Mouse (Mus musculus) liver, postnatal 0 days (tissue): ENCODE results near the gene 1500009L16Rik. TPM values are rescaled to one million over a fixed set of nuclear protein-coding genes. Genes with fewer than 3 reads are reported as not detected.

Experiments used
- ATAC-seq: fragments of 200-750 bp; cut with Nextera tagmentation; 2 replicates; pipeline ENCODE4 v1.8.0; 2017; ENCODE audit warnings: mild to moderate bottlenecking, moderate library complexity
- DNase-seq: peaks from one replicate; pipeline ENCODE4 v3.0.0-alpha.2; 2016
- H3K27ac ChIP-seq: fragments of 300-500 bp; sonication (generic); 2 replicates; pipeline ENCODE4 v1.5.1; 2014; ENCODE audit warnings: antibody characterized with exemption, moderate library complexity, mild to moderate bottlenecking, low read depth
- H3K27me3 ChIP-seq: fragments of 300-500 bp; sonication (generic); 2 replicates; pipeline ENCODE4 v1.6.1; 2014; ENCODE audit warnings: low read length, control low read depth, mixed read lengths; ENCODE audit not compliant: insufficient read depth
- H3K36me3 ChIP-seq: fragments of 300-500 bp; sonication (generic); replicated peaks from 2 replicates; pipeline ENCODE4 v1.6.1; 2014; ENCODE audit warnings: mild to moderate bottlenecking, control low read depth, low read length, moderate library complexity, mixed read lengths; ENCODE audit not compliant: insufficient read depth
- H3K4me1 ChIP-seq: fragments of 300-500 bp; sonication (generic); 2 replicates; pipeline ENCODE4 v1.6.1; 2014; ENCODE audit warnings: antibody characterized with exemption, mild to moderate bottlenecking, control low read depth; ENCODE audit not compliant: insufficient read depth
- H3K4me2 ChIP-seq: fragments of 300-500 bp; sonication (generic); 2 replicates; pipeline ENCODE4 v1.6.1; 2014; ENCODE audit warnings: low read depth, mild to moderate bottlenecking, low read length, moderate library complexity, mixed read lengths
- H3K4me3 ChIP-seq: fragments of 300-500 bp; sonication (generic); 2 replicates; pipeline ENCODE4 v1.5.1; 2014; ENCODE audit warnings: low read depth, low read length
- H3K9ac ChIP-seq: fragments of 300-500 bp; sonication (generic); replicated peaks from 2 replicates; pipeline ENCODE4 v1.6.1; 2014; ENCODE audit warnings: mild to moderate bottlenecking, moderate library complexity
- H3K9me3 ChIP-seq: fragments of 300-500 bp; sonication (generic); 2 replicates; pipeline ENCODE4 v1.6.1; 2016; ENCODE audit warnings: mild to moderate bottlenecking, control low read depth, low read length, mixed read lengths
- CTCF ChIP-seq: sonication (generic); IDR thresholded peaks from 2 replicates; pipeline ENCODE4 v1.5.1; 2016; ENCODE audit warnings: antibody characterized with exemption, low read depth
- EP300 ChIP-seq: IDR thresholded peaks from 2 replicates; pipeline ENCODE4 v1.6.1; 2016; ENCODE audit warnings: antibody characterized with exemption, low read depth, mild to moderate bottlenecking
- WGBS: fragments of 180-500 bp; shearing (Covaris S2); extraction: QIAGEN DNeasy Blood & Tissue Kit; methylation state at CpG from one replicate; pipeline ENCODE4 v1.1.7; 2014; ENCODE audit not compliant: insufficient replicate concordance; 5-methylcytosine and 5-hydroxymethylcytosine counted together
- polyA plus RNA-seq: library from polyadenylated mRNA; unstranded; fragments of >200 nt; fragmentation: Nextera tagmentation; extraction: Ambion mirVana; gene quantifications from 2 replicates; pipeline ENCODE4 v1.2.1, GENCODE M21; 2015

1500009L16Rik gene
- polyA plus RNA-seq: 0.31 and 0.48 TPM in 2 replicates

GRCm38 (mm10) chr10:83722579-83723031 is at the start of gene 1500009L16Rik:
TSS of gene 1500009L16Rik (plus strand) at chr10:83722865.
- WGBS: 7% methylated on average over 35 of the region's 37 CpGs
- peak; percentile 44; the same call in 1 of the 2 replicates for ATAC-seq
- no peaks in the 10 kb centered on the region for H3K36me3 ChIP-seq
- H3K27ac ChIP-seq: no peak within 1 kb of the TSS
- TF ChIP-seq EP300 (no peak), CTCF (no peak)
- no peaks in the 10 kb centered on the region for H3K9me3 ChIP-seq
- H3K4me2 ChIP-seq: peak within 1 kb of the TSS; percentile 87
- H3K9ac ChIP-seq: 0 out of 2 replicates have a peak within 1 kb of the TSS, but pooled peaks have one; percentile 21
- H3K4me1 ChIP-seq: peaks cover 17% of the 10 kb centered on the region
- peak within 1 kb of the TSS; percentile 53 for H3K4me3 ChIP-seq
- peaks cover 5% of the 10 kb centered on the region; the same call in 1 of the 2 replicates for H3K27me3 ChIP-seq
- DNase-seq: peak; percentile 46

DNA sequence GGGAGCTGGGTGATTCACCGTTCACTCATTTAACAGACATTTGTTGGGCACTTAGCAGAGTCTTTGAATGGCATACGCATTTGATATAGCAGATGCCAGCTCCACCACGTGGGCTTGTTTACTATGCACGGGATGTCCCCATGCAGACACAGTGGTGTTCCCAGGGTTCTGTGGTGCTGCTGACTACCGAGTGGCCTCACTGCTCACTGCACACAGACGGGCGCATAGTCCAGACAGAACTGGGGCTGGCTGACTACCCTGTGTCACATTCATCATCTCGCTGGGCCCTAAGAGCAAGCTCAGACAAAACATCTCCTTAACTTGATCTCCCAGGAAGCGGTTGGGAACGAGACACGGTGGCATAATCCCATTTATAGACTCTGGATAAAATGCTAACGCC is 41.3 kb upstream of the 1500009L16Rik start:
- no peaks in the 10 kb centered on the region for H3K36me3 ChIP-seq
- no peaks in the 10 kb centered on the region for H3K9me3 ChIP-seq
- no peak overlapping the region for H3K4me3 ChIP-seq
- no peak for TF ChIP-seq EP300
- TF ChIP-seq CTCF: no peak
- no peak for ATAC-seq
- H3K4me2 ChIP-seq: no peak overlapping the region
- DNase-seq: no peak
- H3K27ac ChIP-seq: no peak overlapping the region
- 86% methylated on average over 12 of the region's 12 CpGs for WGBS
- no peaks in the 10 kb centered on the region for H3K4me1 ChIP-seq
- H3K9ac ChIP-seq: no peak overlapping the region
- no peaks in the 10 kb centered on the region for H3K27me3 ChIP-seq

GRCm38 (mm10) chr10:83688215-83688614 is 34.5 kb upstream of the 1500009L16Rik start:
- Histone ChIP-seq H3K27ac (no peak overlapping the region), H3K4me2 (no peak overlapping the region), H3K9me3 (no peaks in the 10 kb centered on the region), H3K4me3 (no peak overlapping the region), H3K36me3 (no peaks in the 10 kb centered on the region), H3K9ac (no peak overlapping the region), H3K4me1 (no peaks in the 10 kb centered on the region), H3K27me3 (no peaks in the 10 kb centered on the region)
- WGBS: 81% methylated on average over 2 of the region's 2 CpGs
- TF ChIP-seq EP300 (no peak), CTCF (no peak)
- no peak for ATAC-seq
- no peak for DNase-seq

GRCm38 (mm10) chr10:83692175-83692895 is 30.3 kb upstream of the 1500009L16Rik start:
- H3K4me3 ChIP-seq: no peak overlapping the region
- H3K27ac ChIP-seq: peak overlapping the region; percentile 67
- TF ChIP-seq EP300: no peak
- no peak for TF ChIP-seq CTCF
- DNase-seq (no peak), ATAC-seq (0 out of 2 replicates have a peak, but pooled peaks have one; percentile 49)
- H3K9me3 ChIP-seq: no peaks in the 10 kb centered on the region
- no peaks in the 10 kb centered on the region for H3K36me3 ChIP-seq
- H3K27me3 ChIP-seq: no peaks in the 10 kb centered on the region
- H3K4me2 ChIP-seq: no peak overlapping the region
- no peak overlapping the region for H3K9ac ChIP-seq
- H3K4me1 ChIP-seq: no peaks in the 10 kb centered on the region
- 57% methylated on average over 11 of the region's 11 CpGs for WGBS

DNA sequence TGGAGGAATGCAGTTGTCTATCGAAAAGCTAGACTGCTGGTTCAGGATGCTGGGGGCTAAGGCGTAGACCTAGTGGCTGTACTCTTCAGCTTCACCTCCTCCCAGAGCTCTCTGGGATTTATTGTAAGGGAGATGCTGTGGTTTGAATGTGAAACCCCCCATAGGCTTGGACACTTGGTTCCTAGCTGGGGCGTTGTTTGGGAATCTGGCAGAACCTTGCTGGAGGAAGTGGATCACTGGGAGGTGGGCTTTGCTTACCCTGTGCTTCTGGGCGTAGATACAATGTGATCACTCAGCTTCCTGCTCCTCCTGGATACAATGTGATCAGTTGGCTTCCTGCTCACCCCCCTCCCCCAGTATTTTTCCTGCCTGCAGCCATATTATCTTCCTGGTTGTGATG is 26.4 kb upstream of the 1500009L16Rik start:
- Histone ChIP-seq H3K4me2 (no peak overlapping the region), H3K27me3 (no peaks in the 10 kb centered on the region), H3K27ac (no peak overlapping the region), H3K4me1 (no peaks in the 10 kb centered on the region), H3K9me3 (no peaks in the 10 kb centered on the region), H3K9ac (no peak overlapping the region), H3K36me3 (no peaks in the 10 kb centered on the region), H3K4me3 (no peak overlapping the region)
- DNase-seq: no peak
- 68% methylated on average over 4 of the region's 4 CpGs for WGBS
- TF ChIP-seq CTCF (no peak), EP300 (no peak)
- no peak for ATAC-seq

DNA sequence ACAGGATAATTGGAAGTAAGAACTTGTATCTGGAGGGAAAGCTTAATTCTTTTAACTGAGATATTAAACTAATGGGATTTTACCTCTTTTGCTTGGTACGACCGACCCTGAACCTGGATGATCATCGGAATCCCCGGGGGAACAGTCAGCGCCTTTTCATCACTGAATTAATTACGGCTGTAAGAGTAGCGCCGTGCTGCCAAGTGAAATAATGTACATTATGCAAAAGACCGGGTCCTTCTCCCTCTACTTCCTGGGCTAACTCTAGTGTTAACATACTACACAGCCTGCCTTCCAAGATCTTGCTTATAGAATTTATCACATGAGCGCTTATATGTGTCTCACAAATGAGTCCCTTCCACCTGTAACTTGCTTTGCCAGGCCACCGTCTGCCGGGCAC is 16.0 kb upstream of the 1500009L16Rik start:
- Histone ChIP-seq H3K27me3 (no peaks in the 10 kb centered on the region), H3K36me3 (no peaks in the 10 kb centered on the region), H3K4me1 (no peaks in the 10 kb centered on the region), H3K9ac (no peak overlapping the region), H3K4me3 (no peak overlapping the region), H3K9me3 (no peaks in the 10 kb centered on the region), H3K4me2 (no peak overlapping the region), H3K27ac (no peak overlapping the region)
- DNase-seq (no peak), ATAC-seq (no peak)
- 91% methylated on average over 12 of the region's 12 CpGs for WGBS
- TF ChIP-seq CTCF (no peak), EP300 (no peak)
